Mouse (Mus musculus) hindbrain, embryonic 14.5 days (tissue): Measurements from ENCODE around the gene Ovch2. TPM values are rescaled to one million over a fixed set of nuclear protein-coding genes. Genes with fewer than 3 reads are reported as not detected.

Experiments used
- polyA plus RNA-seq: library from polyadenylated mRNA; unstranded; fragments of >200 nt; fragmentation: Nextera tagmentation; extraction: Ambion mirVana; gene quantifications from 2 replicates; pipeline ENCODE4 v1.2.1, GENCODE M21; 2014

The Ovch2 gene
- polyA plus RNA-seq, 1 experiment from 2014 or later = not detected

Other genes with a start within 250 kb of the Ovch2 start
- 5.0 and 5.2 TPM in 2 replicates for gene Olfml1, start 233.8 kb downstream of the Ovch2 start, polyA plus RNA-seq
- 3.1 and 3.9 TPM in 2 replicates for gene Ppfibp2, start 206.0 kb downstream of the Ovch2 start, polyA plus RNA-seq
- not detected in 2 replicates for gene 5330417H12Rik, start 176.0 kb downstream of the Ovch2 start, polyA plus RNA-seq
- 0.11 and 0.12 TPM in 2 replicates for gene Cyb5r2, start 43.2 kb downstream of the Ovch2 start, polyA plus RNA-seq
- not detected in 2 replicates for gene Olfr467, start 11.1 kb upstream of the Ovch2 start, polyA plus RNA-seq
- gene Olfr469, start 24.3 kb upstream of the Ovch2 start, polyA plus RNA-seq = not detected in 2 replicates
- not detected in 2 replicates for gene Olfr470, start 46.3 kb upstream of the Ovch2 start, polyA plus RNA-seq
- not detected in 2 replicates for gene Olfr472, start 96.7 kb upstream of the Ovch2 start, polyA plus RNA-seq
- not detected in 2 replicates for gene Olfr473, start 129.2 kb upstream of the Ovch2 start, polyA plus RNA-seq
- not detected in 2 replicates for gene Olfr474, start 153.4 kb upstream of the Ovch2 start, polyA plus RNA-seq
- gene Olfr476, start 163.6 kb upstream of the Ovch2 start, polyA plus RNA-seq = not detected in 2 replicates
- gene Olfr477, start 185.5 kb upstream of the Ovch2 start, polyA plus RNA-seq = not detected in 2 replicates
- not detected in 2 replicates for gene Olfr478, start 232.8 kb upstream of the Ovch2 start, polyA plus RNA-seq
- gene Olfr479, start 249.5 kb upstream of the Ovch2 start, polyA plus RNA-seq = not detected in 2 replicates